Mouse (Mus musculus): ENCODE results near the gene Spdye4c.

- no peak for TF ChIP-seq CTCF (IDR thresholded peaks at IDR 0.05 in 2 of 3, conservative IDR thresholded peaks at IDR 0.05 in 1 of 3; ENCODE audit: control insufficient read depth in 1 of 3, insufficient read depth in 1 of 3, low read depth in 2 of 3, low read length in 3 of 3, poor library complexity in 1 of 3, severe bottlenecking in 1 of 3)
- no peak for TF ChIP-seq KAT2A (conservative IDR thresholded peaks at IDR 0.05; ENCODE audit: low read depth, low read length)
- no peak for TF ChIP-seq RAD21 (IDR thresholded peaks at IDR 0.05; ENCODE audit: low read depth, low read length)
- TF ChIP-seq CHD2 (IDR thresholded peaks at IDR 0.05; ENCODE audit: low read length): no peak
- no peak for TF ChIP-seq SMC3 (IDR thresholded peaks at IDR 0.05; ENCODE audit: low read depth, low read length)
- TF ChIP-seq TAL1 (IDR thresholded peaks at IDR 0.05; ENCODE audit: low read length): no peak
- TF ChIP-seq MAFK (IDR thresholded peaks at IDR 0.05; ENCODE audit: borderline replicate concordance, low read depth, low read length): no peak
- TF ChIP-seq MYB (IDR thresholded peaks at IDR 0.05; ENCODE audit: low read depth, low read length): no peak
- TF ChIP-seq MAX (IDR thresholded peaks at IDR 0.05; ENCODE audit: low read length): no peak
- no peak for TF ChIP-seq MXI1 (IDR thresholded peaks at IDR 0.05; ENCODE audit: low read depth, low read length)
- no peak for TF ChIP-seq EP300 (IDR thresholded peaks at IDR 0.05; ENCODE audit: low read depth in 1 of 2, low read length in 2 of 2)
Measured at GRCm38 (mm10) chr2:128612275-128612674, 21.3 kb downstream of the Spdye4c start.
